Mouse (Mus musculus) liver, adult (tissue): ENCODE data around the gene Laptm5.
A peak's percentile ranks its signal among the peaks of the same experiment; 100 is the strongest.

Source experiments
- GATA4 ChIP-seq: IDR thresholded peaks from 2 replicates; pipeline ENCODE4 v1.6.1; 2014; ENCODE audit warnings: mild to moderate bottlenecking, low read length; ENCODE audit not compliant: insufficient replicate concordance

Gene Laptm5

GRCm38 (mm10) chr4:130889777-130890510, 23.0 kb upstream of the Laptm5 start:
- peak; percentile 46; the same call in 1 of the 2 replicates for TF ChIP-seq GATA4

- no peak for TF ChIP-seq GATA4
Observed at GRCm38 (mm10) chr4:130890511-130890840, 22.4 kb upstream of the Laptm5 start.

DNA sequence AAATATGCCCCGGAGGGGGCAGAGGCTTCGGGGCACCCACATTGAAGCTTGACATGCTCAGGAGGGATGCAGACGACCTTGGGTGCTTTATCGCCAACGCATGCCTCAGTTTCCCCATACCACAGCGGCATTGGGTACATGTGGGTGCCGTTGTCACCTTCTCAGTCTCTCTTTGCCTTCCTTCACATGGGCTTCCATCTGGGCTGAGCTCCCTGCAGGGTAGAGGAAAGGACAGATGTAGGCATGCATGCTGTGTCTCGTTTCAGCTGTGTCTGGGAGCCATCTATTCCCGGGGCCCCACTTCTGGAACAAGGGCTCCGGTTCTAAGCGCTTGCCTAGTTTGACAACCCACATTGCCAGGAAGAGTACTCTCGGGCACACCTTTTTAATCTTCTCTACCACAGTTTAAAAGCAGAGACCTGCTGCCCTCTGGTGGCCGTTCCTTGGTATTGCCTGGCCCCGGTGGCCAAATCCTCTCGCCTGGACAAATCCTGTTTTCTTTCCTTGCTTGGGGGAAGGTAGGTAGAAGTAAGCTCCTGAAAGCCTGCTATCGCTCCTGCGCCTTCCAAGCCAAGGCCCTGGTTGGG, 20.8 kb upstream of the Laptm5 start:
- no peak for TF ChIP-seq GATA4

DNA sequence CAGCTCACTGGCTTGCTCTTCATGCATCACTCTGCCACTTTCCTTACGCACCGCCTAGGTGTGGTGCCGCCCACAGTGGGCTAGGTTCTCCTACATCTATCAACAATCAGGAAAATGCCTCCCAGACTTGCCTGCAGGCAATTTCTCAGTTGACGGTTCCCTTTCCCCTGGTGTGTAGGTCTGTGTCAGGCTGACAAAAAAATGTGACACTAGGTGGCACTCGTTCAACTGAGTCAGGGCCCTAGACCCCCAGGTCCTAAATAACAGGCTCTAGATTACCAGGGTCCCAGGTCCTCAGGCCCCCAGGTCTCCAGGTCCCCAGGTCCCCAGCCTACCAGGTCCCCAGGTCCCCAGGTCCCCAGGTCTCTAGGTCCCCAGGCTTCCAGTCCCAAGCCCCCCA, 19.2 kb upstream of the Laptm5 start:
- no peak for TF ChIP-seq GATA4

DNA sequence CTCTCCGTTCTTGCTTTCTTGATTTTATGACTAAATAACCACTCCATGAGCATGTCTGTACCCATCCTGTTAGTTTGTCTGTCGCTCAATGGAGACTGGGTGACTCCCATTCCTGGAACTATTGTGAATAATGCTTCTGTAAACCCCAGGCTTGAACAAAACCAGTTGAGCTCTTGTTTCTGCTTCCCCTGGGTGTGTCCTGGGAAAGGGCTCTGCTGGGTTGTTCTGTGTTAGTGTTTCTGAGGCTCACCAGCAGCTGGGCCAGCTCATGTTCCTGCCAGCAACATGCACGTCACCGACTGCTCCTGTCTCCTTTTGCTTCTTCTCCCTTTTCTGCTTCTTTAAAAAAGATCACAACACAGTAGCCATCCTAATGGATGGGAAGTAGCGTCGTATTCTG, 17.2 kb upstream of the Laptm5 start:
- no peak for TF ChIP-seq GATA4

GRCm38 (mm10) chr4:130896372-130896771, 16.6 kb upstream of the Laptm5 start:
- no peak for TF ChIP-seq GATA4

DNA sequence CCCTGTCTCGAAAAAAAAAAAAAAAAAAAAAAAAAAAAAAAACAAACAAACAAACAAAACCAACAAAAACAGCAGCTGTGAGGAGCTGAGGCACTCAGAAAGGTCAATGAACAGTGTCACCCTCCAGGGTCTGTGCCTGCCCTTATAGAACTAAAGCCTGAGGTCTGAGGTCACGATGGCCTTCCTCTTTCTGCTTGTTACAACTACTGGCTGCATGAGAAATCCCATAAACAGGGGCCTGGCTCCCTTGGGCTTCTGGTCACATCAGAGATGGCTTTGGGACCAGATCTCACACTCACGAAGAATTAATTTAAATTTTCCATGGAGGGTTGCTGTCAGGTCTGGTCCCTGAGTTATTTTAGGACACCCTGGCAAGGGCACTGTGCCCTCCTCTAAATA, 13.5 kb upstream of the Laptm5 start:
- no peak for TF ChIP-seq GATA4

DNA sequence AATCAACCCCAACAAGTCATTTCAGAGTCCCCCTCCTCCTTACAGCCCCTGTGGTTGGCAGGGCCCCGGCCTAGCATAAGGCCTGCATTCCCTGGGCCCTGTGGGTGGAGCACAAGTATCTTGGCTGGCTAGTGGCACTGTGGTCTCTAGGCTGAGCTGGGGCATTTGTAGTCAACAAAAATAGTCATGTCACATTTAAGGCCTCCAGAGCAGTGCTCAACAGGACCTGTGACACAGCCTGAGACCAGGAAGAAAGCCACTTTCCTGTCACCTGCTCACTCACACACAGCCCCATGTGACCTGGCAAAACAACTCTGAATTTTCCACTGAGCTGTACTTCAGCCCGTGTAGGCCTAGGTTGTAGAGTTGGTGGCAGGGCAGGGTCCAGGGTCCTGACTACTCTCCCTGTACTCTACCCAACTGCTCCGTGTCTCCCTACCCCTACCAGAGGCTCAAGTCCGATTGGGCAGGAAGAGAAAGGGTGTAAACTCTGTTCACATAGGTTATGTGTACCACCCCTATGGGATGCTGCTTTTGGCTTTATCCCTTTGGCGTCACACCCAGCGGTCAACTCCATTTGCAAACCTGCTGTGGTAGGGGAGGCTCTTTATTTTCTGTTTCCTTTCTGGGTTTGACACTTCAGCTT, 13.0 kb upstream of the Laptm5 start:
- no peak for TF ChIP-seq GATA4

DNA sequence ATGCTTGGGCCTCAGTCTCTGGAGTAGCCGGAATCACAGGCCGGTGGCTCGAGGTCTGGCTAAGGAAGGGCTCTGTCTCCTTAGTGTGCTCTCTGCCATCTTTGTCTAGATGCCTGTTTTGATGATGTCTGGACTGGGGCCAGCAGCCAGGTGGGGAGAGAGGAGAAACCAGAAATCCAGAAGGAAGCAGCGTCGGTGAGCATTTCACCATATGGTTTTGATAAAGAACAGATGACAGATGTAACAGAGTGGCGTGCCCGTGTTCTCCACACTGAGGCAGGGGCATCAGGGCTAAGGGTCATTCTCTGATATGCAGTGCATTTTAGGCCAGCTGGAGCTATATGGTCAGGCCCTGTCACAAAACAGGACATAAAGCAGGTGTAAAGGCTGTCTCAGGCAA, 12.2 kb upstream of the Laptm5 start:
- TF ChIP-seq GATA4, result no peak

DNA sequence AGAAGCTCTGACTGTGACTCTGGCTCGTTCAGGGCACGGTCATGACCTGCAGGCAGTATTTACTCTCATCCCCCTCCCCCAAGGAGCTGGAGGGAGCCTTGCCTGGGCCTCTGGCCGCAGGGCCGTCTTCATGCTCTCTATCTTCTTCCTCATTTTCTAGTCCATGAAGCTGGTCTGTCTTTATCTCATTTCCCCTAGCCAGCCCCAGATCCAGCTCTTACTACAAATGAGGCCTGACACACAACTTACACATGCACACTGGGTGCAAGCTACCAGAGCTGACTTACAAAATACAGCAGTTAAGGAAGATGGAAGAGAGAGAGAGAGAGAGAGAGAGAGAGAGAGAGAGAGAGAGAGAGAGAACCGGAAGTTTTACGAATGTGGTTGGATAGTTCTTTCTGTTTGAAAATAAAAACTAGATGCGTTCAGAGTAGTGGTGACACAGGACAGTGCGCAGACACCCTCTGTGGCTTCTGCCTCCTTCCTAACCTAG, 10.6 kb upstream of the Laptm5 start:
- TF ChIP-seq GATA4, result no peak

GRCm38 (mm10) chr4:130905025-130905424, 7.9 kb upstream of the Laptm5 start:
- TF ChIP-seq GATA4, result no peak

GRCm38 (mm10) chr4:130905882-130906281, 7.0 kb upstream of the Laptm5 start:
- no peak for TF ChIP-seq GATA4

GRCm38 (mm10) chr4:130906296-130906695, 6.6 kb upstream of the Laptm5 start:
- no peak for TF ChIP-seq GATA4

DNA sequence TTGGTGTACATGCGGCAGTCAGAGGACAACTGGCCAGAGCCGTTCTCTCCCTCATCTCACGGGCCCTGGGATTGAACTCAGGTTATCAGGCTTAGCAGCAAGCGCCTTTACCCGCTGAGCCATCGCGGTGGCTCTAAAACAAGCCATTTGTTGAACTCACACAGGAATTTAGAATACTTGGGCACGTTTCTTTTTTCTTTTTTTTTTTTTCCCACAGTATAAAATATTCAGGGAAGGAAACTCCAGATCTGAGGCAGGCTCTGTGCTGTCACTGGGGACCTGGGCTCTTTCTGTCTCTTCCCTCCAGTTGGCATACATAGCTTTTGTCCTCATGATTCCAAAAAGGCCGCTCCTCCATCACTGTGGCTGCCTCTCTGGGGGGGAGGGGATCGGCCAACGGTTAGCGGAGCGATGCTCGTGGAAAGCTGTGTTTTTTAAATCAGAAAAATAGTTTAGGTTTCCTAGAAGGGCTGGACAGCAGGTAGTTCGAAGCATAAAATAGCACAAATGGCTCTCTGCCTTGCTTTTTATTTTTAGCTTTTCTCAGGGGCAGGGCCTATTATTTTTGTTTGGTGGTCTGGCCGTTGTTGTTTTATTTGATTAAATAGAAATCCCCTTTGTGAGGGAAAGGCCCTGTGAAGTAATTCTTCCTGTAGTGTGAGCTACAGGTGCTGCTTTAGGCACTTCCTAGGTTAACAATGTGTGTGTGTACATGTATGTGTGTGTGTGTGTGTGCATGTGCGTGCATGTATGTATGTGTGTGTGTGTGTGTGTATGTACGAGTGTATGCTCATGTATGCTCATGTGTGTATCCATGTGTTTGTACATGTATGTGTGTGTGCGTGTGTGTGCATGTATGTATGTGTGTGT, 5.5 kb upstream of the Laptm5 start:
- no peak for TF ChIP-seq GATA4

DNA sequence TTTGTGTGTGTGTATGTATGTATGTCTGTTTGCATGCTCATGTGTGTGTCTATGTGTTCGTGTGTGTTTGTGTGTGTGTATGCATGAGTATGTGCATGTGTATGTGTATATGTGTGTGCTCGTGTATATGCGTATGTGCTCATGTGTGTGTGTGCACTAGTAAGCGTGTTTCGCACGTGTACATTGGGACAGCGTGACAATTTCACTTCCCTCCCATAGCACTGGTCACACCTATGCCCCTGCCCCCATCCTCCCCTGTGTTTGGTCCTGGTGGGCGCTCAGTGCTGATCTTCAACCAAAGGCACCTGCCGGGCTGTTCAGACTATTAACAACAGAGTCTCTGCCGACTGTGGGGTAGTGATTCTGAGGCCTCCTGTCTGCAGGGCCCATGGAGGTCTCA, 4.8 kb upstream of the Laptm5 start:
- no peak for TF ChIP-seq GATA4
